Mouse (Mus musculus): ENCODE measurements at regions not wholly inside any gene's neighbourhood (a gene's known extent, or its start where the extent isn't known, plus 50 kb on each side); places are given as distances from the start of the nearest gene placed in this dataset.

DNA sequence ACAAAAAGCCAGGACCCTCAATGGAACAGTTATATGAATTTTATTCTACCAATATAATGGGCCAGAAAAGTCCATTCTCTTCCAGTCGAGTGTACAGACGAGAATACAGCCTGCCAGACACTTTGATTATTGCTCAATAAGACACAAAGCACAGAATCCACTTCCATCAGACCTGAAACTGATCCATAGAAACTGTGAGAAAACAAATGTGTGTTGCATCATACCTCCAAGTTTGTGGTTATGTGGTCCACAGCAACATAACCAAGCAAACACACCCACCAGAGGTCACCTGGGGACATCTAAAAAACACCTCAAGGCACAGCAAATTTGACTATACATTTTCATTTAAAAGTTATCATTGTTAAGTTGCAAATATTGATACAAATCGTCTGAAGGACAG is 183.2 kb downstream of the 4933412E24Rik start:
- no peak for DNase-seq

DNA sequence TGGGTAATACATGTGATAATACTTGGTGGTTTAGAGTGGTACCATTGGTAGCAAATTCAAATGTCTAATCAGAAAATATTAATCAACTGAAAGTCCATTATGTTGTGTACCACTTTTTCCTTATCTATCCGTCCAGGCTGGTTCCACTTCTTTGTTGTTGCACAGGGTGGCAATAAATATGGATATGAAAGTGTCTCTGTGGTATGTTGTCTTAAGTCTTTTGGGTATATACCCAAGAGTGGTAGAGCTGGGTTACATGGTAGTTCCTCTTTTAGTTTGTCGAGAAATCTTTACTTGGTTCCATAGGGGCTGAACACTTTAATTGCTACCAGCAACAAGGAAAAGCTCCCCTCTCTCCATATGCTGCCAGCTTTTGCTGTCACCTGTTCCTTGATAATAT is 184.9 kb downstream of the 4933412E24Rik start:
- no peak for DNase-seq

DNA sequence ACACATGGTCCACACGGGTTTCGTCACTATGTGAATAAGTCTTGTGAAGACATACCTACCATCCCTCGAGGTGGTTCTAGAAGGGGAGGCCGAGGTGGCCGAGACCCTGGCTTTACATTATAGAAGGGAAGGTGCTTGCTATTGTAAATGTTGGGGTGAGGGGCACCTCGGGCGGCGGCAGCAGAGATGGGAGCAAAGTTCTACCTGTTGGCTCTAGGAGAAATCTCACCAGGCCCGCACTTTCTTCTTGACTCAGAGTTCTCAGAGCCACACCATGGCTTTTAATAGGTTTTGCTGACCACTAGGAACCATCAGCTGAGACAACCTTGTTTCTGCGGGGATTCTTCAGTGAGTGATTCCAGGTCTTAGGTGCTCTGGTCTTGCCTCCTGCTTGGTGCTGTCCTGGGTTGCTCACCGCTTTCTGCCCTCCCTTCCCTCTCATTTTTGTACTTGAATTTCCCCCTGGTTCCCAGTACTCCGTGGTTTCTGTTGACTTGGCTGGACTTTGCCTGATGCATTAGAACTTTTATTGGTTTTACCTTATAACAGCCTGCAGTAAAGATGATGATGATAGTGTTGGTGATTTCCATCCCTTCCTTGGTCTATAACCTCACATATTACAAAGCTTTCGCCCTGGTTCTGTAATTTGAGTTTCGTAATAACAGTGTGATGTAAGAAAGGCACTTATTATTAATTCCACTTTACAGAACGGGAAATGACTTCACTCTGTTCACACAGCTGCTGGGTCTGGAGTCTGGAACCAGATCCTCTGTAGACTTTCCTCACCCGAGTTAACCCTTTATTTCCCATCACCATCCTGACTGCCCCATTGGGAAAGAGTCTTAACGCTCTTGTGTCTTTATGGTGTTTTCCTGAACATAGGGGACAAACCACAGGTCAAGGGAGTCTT is 185.6 kb downstream of the 4933412E24Rik start:
- no peak for DNase-seq

DNA sequence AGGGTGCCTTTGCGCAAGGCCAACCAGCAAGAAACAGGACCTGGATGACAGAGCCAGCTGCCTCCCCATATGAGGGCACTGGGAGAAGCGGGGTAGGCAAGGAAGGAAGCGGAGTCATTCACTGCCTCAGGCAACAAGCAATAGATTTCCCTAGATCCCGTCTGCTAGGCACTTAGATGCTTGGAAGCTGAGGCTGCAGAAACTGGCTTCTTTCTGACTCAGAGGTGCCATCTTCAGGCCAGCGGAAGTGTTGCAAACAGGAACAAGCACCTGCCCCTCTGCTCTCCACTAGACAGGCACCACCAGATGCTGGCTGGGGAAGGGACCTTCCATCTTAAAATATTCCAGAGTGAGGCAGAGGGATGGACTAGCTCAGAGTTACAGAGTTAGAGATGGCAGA is 188.0 kb downstream of the 4933412E24Rik start:
- peak; percentile 79 to 86 for DNase-seq

DNA sequence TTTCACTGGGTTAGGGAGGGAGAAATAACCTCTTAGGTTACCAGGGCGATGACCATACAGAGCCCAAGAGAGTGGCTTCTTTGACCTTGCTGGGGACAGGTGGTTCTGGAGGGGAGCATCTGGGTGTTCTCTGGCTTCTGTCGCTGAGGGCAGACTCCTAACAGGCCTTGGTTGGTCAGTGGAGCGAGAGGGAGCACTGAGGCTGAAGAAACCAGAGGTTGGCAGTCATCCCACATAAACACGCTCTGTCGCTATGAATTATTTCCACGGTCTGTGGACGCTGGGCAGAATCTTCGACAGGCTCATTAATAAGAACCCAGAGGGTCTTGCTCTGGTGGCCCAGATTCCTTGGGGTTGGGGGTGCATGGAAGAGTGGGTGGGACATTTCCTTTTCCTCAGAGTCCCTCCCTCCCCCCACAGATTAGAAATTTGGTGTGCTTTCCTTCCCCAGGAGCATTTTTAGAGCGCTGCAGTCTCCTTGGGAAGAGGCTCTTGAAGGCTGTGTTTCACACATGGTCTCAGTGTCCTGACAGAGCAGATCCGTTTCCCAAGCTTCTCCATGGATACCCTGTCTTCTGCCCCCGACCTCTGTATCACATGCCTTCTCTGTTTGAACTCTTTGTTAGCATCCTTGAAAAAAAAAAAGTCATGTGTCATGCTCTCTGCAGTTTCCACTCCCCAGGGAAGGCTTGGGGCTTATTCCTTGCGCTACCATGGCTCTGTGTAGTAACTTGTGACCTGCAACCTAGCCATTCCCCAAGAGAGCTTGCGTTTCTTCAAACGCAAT is 190.1 kb downstream of the 4933412E24Rik start:
- no peak for DNase-seq

DNA sequence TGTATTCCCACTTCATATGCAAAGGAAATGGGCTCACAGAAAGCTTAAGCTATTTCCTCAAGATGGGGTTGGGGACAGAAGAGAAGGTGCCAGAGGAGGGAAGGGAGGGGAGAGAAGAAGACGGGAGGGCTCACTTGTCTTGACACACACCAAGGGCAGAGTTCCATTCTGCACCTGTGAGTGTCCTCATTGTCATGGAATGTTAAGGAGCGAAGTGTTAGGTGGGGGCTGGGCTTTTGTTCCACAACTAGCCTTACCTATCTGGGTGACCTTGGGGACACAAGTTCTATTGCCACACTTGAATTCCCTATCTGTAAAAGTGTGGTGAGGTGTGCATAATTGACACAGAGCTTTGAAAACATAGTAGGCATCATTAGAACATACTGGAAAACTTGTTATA is 192.5 kb downstream of the 4933412E24Rik start:
- DNase-seq = peak; percentile 43 to 45

DNA sequence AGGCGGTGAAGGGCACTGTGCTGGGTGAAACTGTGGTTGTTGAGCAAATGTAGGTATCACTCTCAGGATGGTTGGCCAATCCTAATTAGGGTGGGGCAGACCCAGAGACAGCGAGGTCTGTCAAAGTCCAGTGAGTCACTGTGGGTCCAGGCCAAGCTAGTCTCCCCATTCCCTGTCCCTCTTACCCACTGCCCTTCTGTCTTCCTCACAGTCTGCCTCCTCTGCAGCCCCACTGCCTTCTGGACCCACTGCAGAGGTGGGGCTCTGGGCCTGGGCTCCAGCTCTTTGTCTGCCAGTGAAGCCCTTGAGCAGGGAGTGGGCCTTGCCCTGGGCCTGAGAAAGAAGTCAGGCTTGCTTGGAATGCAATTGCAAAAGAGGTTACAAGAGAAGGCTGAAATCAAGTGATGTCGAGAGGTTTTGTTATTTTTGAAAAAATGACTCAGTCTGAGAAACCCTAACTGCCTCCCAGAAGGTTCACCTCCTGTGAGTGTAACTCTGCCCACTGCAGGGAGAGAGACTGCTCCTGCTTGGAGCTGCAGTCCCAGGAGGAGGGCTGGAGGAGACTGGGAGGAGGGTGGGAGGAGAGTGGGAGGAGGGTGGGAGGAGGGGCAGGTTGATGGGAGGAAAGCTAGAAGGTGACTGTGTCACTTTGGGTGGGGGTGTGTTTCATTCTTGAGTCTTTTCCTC is 193.3 kb downstream of the 4933412E24Rik start:
- peak; percentile 60 to 83 for DNase-seq

DNA sequence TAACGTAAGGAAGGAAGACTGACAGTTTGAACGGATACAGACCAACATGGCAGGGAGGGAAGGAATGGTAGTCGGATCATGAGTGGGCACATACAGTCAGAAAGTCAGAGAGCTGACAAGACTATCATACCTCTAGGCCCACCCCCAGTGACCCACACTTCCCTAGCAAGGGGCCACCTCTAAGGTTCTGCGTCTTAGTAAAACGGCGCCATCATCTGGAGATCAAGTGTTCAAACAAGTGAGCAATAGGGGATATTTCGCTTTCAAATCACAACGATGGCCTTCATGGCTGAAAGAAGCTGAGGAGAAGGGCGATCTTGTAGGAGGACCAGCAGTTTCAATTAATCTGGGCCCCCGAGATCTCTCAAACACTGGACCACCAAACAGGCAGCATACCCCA is 196.1 kb downstream of the 4933412E24Rik start:
- no peak for DNase-seq

DNA sequence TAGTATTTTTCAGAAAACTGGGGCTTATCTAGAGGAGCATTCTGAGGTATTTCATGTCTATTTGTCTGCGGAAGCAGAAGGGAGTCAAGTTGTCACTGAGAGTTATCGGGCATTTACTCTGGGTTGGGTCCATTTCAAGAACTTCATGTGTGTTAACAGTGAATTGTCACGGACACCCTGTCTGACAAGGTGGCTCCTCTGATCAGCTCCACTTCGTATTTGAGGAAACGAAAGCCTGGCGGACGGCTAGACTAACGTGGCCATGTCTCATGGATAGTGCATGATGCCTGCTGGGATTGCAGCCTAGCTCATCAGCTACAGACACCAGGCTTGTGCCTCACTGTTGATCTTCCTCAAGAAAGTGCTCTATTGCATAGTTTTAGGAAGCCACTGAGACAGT is 200.4 kb downstream of the 4933412E24Rik start:
- DNase-seq = no peak

DNA sequence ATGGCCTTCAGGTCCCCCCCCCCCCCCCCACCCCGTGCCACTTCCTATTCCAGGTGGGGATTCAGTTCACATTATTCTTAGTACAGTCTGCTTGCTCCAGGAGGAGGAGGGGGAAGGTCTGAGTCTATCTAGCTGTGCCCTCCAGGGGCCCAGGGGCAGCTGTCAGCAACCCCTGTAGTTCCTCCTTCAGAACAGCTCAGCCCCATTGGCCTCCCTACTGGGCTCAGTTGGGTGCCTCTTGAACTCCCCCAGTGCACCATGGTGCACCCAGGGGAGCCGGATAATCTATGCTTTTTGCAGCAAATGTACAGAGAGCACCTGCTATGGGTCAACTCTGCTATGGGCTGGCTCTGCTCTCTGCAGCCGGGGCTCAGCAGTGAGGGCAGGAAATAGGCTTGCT is 204.8 kb downstream of the 4933412E24Rik start:
- DNase-seq = peak in 1 of 2 experiments; percentile 36

DNA sequence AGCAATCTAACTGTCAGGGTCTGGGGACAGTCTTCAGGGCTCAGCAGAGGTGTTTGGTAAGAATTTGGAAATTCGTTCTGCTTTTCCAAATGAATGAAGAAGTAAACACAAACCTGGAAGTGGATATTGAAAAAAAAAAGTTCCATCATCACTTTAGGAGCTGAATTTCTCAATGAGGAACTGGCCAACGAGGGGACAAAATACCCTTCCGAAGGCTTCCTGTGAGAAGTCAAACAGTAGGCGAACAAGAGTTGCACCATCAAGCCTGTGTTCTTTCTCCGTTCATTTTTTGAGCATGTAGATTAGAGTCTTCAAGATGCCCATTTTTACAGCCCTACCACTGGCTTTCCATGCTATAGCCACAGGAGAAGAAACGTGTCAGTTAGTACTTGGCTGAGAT is 207.1 kb downstream of the 4933412E24Rik start:
- DNase-seq = no peak

DNA sequence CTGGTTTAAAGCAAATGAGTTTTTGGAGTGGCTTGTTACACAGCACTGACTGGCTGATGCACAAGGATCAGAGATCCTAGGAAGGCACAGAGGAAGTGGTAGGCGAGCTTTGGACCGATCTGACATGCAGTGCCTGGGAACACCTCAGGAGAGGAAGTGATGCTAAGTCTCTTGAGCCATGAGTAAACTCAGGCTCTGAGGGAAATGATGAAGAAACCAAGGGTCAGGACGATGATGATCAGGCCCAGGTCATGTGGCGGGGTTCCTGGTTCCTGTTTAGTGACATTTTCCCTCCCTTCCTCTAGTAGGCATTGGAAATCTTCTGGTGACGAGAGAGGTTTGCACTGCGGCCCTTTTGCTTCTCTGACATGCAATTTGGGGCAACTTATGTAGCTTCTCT is 208.7 kb downstream of the 4933412E24Rik start:
- peak in 1 of 2 experiments; percentile 29 for DNase-seq

DNA sequence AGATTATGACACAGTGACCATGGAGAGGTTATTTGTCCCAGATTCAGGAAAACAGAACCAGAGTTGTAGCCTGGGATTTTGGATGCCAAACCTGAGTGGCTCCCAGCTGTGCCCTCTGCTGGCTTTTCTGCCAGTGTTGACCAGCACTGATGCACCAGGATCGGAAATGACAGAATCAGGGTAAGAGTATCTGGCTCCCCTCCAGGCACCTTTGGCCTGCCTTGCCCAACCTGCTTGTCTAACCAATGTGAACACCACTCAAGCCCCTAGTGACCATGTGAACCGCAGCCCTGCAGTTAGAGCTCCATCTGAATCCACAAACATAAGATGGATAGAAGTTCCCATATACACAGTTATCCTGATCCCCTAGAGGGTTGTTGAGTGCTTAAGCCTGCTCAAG is 210.6 kb downstream of the 4933412E24Rik start:
- DNase-seq = no peak

DNA sequence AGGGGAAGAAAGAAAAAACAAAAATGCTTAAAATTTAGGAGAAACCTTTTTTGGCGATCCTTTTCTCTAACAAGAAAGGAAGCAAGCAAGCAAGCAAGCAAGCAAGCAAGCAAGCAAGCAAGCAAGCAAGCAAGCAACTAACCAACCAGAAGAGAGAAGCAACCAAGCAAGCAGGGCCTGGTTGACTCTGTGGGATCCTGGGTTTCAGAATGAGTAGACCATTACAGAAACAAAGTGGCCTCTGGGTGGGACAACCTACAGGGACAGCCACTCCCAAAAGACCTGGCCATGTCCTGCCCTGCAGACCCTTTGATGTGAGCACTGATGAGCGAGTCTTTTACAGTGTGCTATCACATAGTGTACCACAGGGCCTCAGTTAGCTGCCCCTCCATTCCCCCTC is 211.6 kb downstream of the 4933412E24Rik start:
- no peak for DNase-seq

DNA sequence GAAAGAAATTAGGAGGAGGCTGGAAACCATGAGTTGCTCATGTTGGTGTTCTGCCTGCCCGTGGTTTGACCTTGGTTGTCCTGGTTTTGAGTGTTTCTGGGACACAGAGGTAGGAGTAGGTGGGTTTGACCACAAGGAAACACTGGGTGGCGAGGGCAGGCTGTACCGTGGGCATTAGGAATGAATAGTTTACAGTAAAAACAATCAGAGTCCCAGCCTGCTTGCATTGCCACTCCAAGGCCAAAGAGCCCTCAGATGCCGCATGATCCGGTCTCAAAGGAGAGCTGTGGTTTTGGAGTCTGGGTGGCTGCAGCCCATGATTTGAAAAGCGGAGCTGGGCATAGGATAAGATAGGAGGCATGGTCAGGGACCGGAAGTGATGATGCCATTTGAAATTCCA is 212.0 kb downstream of the 4933412E24Rik start:
- DNase-seq = no peak

DNA sequence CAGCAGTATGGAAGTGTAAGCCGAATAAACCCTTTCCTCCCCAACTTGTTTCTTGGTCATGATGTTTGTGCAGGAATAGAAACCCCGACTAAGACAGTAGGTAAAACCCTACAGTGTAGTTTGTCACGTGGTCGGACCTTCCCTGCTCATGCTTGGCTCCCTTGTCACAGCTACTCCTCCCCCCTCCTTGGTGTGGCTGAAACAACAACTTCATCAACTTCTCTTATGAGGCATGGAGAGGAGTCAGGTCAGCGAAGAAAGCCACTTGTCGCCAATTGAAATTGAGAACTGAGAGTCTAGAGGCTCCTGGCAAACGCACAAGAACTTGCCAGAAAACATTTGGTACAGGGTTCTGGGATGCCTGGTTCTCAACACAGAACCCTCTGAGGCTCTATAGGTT is 214.1 kb downstream of the 4933412E24Rik start:
- no peak for DNase-seq

DNA sequence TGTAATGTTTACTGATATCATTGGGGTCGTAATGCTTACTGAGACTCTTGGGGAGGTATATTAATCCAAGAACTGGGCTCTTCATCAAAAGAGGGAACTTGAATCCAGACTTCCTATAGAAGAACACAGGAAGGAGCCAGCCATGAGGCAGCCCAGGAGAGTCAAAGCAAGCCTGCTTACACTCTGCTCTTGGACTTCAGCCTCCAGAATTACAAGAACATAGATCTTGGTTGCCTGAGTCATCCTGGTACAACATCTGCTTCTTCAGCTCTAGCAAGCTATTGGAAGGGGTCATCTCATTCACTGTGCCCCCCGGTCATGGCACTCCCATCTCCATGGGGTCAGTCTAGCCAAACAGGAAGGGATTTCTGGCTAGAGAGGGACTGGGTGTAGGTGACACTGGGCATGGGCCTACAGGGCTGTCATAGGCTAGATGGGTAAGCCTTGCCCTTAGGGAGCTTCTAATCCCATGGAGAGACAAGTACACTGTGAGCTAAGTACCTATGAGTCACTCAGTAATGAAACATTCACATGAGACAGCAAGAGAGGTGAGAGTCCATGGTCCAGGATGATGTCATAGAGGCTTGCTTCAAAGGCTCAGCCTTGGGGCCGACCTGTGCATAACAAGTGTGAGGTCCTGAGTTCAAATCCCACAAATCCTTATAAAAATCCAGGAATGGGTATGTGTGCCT is 217.1 kb downstream of the 4933412E24Rik start:
- no peak for DNase-seq

DNA sequence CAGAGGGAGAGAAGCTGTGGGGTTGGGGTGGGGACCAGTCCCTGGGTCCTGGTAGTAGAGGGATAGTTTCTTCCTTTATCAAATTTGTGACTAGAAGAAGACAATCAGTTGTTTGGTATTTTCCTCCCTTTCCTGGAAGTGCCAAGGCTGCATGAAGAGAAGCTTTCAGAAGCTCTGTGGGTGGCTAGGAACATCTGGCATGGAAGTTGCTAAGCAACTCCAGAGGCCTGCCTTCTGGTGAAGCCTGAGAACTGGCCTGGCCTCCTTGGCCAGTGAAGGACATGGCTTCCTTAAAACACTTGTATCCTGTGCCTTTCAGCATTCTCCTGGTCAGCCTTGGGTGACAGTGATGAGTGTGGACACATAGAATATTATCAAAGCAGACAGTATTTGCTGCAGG is 217.9 kb downstream of the 4933412E24Rik start:
- DNase-seq = no peak

DNA sequence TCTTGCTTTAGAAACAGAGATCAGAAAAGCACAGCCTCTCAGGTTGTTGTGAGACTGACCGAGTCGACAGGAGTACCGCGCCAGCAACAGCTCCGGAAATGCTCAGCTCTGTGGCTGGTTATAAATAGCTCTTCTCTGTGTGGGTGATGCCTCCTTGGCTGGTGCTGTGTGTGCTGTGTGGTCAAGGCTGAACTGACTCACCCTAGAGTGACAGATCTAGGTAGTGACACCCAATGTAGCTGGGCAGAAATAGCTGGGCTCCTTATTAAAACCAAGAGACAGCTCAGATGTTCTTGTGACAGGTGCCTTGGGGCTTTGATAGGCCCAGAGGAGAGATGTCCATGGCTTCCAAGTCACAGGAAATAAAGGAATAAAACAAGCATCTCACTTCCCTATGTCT is 220.7 kb downstream of the 4933412E24Rik start:
- peak in 1 of 2 experiments; percentile 19 for DNase-seq

DNA sequence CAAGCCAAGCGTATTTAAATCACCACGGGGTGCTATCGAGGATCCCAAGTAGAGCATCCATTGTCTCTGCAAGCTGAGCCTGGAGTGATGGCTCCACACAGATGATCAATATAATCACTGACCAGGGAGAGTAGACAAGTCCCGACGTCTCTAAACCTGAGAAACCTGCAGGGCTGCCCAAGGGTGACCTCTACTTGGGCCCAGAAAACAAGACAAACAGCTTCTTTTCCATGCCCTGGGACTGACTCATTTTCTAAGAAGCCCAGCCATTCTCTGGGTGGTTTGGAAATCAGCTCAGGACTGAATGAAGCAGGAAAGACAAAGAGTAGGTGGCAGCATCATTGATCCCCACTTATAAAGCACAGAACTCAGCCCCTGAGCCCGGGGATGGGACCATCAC is 221.5 kb downstream of the 4933412E24Rik start:
- no peak for DNase-seq

DNA sequence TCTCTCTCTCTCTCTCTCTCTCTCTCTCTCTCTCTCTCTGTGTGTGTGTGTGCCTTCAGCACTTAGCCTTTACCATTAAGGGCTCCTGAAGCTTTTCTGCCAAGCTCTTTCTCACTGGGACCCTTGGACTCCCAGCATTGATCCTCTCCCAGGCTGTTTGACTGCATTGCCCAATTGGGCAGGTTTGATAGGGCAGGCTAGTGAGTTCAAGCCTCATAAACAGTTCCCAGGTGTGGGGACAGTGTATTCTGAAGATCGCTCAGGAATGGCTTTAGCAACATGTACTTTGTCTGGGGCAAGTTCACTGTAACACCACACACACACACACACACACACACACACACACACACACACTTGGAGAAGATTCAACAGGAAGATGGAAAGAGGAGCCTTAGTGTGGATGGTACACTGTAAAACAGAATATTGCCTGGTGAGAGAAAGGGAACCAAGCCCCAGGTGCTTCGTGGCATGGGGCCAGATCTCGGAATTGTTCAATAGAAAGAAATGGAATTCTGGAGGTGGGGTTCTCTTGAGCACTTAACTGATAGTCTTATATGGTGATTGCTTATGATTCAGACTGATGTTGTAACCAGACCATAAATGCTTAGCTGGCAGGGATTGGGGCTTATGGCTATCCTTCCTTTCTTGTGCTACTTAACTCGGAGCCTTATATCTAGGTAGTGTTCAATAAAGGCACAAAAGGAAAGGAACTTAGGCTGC is 229.5 kb downstream of the 4933412E24Rik start:
- DNase-seq = peak in 1 of 2 experiments; percentile 37

DNA sequence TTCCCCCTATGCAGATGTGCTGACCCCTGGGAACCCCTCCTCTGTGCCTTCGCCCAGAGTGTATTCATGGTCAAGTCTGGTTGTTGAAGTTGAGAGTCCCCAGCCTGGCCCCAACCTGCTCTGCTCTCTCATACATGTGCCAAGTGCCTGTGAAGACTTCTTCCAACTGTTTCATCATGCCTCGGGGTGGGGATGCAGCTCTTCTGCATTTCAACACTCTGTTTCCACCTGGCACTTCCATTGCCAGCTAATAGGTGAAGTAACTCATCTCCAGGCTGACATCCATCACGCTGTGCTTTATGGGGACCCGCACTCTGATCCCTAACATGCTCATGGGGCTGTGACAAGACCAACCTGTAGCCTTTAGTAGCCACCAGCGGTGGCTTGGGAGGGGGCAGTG is 230.4 kb downstream of the 4933412E24Rik start:
- DNase-seq = no peak

Measured in lung, postnatal 4 days (tissue).